Mouse (Mus musculus): ENCODE measurements around the gene Map10. TPM values are rescaled to one million over a fixed set of nuclear protein-coding genes. Genes with fewer than 3 reads are reported as not detected.

Gene Map10
- total RNA-seq, 2 experiments from 2014 or later: 4.5 to 4.8 TPM

- DNase-seq (ENCODE audit: low spot score in 2 of 2): no peak
These were observed 389 bp upstream of the Map10 start for GRCm38 (mm10) chr8:125669159-125669699.

GRCm38 (mm10) chr8:125670420-125670819 is 802 bp downstream of the Map10 start:
- DNase-seq (ENCODE audit: low spot score in 2 of 2): no peak

DNA sequence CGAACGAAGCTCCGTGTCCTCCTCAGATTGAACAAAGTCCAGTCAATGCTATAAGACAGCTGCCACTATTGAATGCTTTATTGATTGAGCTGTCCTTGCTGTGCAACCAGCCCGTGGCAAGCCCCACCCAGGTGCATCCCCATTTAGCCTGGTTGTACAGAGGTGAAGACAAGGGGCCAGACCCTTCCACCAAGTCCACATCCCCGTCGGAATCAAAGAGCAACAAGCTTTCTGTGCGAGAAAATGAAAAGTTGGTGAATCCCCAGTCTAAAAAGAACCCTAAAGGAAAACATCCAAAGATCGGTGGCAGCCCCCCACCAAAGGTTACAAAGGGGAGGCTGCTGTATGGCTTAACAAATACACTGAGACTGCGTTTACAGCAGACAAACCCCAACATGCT is 1.3 kb downstream of the Map10 start:
- DNase-seq (ENCODE audit: low spot score in 2 of 2): no peak

- DNase-seq (ENCODE audit: low spot score in 2 of 2): no peak
These were observed 1.8 kb downstream of the Map10 start for GRCm38 (mm10) chr8:125671371-125671770.

DNA sequence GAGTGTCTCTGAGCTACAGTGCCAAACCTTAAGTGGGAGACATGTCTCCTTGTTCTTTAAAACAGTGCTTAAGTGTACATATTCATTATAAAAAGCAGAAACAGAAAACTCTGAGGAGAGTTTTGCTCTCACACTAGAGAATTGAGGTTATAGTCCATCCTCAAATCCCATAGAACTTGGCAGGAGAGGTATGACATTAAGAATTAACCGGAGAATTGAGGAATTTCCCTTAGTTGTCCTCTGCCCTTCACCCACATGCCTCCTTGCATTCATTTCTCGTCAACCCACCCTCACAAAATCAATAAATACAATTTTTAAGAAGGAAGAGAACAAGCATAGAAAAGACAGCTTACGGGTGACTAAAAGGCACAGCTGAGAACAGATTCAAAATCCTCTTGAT is 6.2 kb downstream of the Map10 start:
- no peak for DNase-seq (ENCODE audit: low spot score in 2 of 2)

DNA sequence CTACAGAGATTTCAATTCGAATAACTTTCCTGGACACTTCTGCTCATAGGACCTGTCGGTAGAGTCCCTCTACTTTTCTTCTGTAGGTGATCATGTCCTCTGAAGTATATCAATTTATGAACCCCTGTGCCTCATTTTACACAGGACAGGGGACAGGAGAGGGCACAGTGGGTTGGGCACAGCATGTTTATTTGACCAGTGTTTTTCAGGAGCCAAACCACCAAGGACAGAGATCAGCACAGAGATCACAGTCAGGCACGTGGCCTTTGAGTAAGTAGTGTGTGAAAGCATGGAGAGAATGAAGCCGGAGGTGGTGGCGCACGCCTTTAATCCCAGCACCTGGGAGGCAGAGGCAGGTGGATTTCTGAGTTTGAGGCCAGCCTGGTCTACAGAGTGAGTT is 7.9 kb downstream of the Map10 start:
- DNase-seq (ENCODE audit: low spot score in 2 of 2): no peak

- no peak for DNase-seq (ENCODE audit: low spot score in 2 of 2)
These were observed 9.4 kb downstream of the Map10 start for GRCm38 (mm10) chr8:125678854-125679648.

DNA sequence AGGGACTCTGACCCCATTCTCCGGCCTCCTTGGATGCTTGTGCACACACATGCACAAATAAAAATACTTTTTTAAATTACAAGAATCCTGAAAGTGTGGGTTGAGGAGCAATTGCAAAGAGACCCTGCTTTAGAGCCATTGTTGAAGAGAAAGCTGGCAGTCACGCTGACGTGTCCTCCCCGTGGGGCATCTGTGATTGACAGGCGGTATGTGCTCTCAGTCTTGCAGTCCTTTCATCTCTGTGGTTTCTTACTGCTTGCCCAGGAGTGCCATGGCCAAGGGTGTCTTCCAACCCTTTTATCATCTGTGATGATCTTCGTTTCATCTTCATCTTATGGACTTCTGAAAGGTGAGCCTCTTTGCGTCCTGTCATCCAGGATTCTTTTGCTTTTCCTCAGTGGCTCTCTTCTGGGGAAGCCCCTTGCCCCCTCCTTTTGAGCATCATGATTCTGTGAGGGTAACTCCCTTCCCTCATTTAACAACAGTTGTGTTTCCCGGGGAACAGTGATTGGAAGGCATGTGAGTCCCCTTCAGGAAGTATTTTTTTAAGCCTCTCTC is 11.3 kb downstream of the Map10 start:
- DNase-seq (ENCODE audit: low spot score in 2 of 2): no peak

DNA sequence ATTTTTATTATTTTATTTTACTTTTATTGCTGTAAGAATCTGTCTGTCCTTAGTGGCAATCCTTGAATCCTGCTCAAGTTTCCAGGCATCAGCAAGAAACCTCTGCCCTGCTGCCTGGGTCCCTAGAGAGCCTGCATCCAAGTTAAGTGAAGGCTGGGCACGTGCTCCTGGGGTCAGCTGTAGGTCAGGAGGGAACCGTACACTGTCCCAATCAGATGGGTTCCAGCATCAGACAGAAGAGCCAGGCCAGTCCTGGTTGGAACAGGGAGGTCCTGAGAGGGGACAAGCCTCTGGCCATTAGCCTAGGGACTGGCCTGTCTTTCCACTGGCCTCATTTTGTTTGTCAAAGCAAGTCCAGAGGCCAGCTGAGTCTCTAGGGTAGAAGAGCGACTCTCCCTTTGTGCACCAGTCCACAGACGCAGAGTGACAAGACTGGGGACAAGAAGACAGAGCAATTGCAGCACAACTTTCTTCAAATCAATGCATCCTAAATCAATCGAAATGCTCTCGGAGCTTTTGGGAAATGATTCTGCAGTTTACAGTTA is 15.7 kb downstream of the Map10 start:
- no peak for DNase-seq (ENCODE audit: low spot score in 2 of 2)

DNA sequence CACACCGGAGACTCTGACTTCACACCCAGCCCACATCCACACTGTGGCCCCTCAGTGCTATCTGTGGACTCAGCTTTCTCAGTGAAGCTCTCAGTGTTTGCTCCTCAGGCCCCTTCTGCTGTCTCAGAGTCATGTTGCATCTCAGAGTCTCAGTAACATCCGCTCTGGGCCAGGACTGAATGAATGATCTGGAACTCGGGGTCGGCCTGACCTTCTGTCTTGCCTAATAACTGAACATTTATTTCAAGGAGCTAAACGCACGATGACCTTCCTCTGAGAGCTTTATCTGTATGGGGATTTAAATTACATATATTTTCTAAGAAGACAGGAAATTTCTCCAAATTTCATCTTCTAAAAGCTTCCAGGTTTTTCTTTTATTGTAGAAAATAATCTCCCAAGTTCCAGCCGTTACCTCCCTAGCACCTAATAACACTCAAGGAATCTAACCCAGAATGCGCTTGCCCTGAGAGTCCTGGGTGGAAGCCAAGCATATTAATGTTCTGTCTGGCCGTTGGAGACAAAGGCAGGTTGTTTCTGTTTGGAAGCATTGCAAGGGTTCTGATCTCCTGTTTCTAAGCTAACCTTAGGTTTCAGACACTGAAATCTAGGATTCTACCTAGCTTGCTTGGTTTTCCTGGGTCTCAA is 16.7 kb downstream of the Map10 start:
- no peak for DNase-seq (ENCODE audit: low spot score in 2 of 2)

DNA sequence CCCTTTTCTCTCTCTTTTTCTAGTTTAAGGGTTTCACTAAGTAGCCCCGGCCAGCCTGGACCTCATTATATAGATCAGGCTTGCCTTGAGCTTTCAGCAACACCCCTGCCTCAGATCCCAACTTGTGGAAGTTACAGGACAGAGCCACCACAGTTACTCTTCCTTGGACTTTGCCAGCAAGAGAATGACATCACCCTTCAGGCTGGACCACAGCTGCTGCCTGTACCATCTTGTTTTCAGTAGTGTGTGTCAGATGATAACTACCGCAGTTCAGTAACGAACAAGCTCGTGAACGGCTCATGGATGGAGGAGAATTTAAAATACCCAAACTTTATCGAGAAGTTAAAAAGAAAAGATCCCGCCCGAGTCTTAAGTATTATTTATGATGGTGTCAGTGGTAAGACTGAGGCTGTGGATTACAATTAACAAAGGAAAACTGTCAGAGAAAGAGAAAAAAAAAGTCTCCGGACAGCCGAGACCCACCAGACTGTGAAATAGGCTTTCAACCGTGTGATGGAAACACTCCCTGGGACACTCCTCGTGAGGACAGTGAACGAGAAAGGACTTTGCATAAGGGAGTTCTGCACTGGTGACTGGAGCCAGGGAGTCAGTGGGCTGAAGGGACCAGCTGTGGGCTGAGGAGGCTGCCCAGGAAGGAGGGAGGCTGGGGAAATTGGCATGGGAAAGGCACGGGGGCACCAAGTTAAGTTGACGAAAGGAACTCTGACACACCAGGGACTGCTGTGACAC is 20.7 kb downstream of the Map10 start:
- no peak for DNase-seq (ENCODE audit: low spot score in 2 of 2)

- DNase-seq (ENCODE audit: low spot score in 2 of 2): no peak
These were observed 21.3 kb downstream of the Map10 start for GRCm38 (mm10) chr8:125690961-125691360.

GRCm38 (mm10) chr8:125692447-125692846 is 22.8 kb downstream of the Map10 start:
- no peak for DNase-seq (ENCODE audit: low spot score in 2 of 2)

- no peak for DNase-seq (ENCODE audit: low spot score in 2 of 2)
These were observed 23.6 kb downstream of the Map10 start for GRCm38 (mm10) chr8:125693197-125693596.

GRCm38 (mm10) chr8:125695951-125696350 is 26.3 kb downstream of the Map10 start:
- no peak for DNase-seq (ENCODE audit: low spot score in 2 of 2)

DNA sequence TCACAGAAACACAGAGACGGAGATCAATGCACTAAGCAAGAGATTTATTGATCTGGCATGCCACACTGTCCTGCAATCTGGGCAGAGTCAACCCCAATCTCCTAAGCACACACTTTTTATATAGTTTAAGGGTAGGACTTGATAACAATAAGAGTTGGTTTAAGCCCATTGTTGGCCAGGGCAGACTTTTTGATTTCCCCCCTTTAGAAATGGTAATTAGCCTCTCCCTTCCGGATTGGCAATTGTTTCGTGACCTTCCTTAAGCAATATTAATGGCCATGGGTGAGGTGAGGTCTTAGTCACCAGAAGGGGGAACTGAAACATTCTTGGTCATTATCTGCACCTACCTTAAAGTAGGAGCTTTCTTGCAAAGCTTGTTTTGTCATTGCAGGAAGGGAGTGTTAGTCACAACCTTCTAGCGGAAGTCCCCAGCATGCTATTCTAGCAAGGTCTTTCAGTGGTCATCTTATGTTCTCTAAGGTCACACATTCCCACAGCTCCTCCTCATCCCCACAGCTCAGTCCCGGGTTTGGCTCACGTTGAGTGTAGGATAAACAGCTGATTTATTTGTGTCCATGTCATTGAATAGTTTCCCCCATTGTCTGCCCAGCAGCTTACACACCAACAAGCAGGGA is 29.9 kb downstream of the Map10 start:
- DNase-seq (ENCODE audit: low spot score in 2 of 2): no peak

DNA sequence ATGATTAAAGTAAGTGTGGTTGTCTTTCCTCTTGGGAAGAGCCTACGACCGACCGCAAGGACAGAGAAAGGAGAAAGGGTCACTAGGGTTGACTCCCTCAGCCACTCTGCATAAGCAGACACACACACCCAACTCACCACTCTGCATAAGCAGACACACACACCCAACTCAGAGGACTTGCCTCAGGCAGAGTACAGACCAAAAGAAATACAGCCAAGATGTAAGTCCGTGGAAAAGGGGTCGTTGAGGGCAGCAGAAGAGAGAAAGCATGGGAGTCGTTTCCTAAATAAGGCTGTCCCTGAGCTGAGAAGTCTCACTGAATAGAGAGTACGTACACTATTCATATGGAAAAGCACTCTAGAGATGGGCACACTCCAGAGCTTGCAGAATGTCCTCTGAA is 30.8 kb downstream of the Map10 start:
- no peak for DNase-seq (ENCODE audit: low spot score in 2 of 2)

DNA sequence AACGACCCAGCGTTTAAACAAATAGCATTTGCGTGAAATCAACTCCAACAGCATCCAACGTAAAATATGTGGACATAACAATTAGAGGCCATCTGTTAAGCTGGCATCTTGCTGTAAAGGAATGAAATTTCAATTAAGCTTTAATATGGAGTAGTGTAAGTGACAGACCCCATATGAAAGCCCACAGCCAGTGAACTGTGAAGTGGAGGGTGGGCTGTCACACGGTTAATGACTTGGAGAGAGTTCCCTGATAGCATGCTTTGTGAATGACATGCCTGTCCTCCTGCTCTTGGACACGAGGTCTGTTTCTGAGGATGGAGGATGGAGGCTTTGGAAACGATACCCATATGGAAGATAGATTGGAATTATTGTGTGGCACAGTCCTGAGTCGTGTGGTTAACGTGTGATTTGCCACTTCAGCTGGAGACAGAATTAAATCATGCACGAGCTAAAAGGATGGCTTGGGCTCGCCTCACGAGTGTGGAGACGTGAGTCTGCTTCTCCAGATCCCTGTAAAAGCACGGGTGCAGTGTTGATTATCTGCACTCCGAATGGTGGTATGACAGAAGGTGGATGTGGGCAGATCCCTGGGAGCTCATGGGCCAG is 33.4 kb downstream of the Map10 start:
- no peak for DNase-seq (ENCODE audit: low spot score in 2 of 2)

DNA sequence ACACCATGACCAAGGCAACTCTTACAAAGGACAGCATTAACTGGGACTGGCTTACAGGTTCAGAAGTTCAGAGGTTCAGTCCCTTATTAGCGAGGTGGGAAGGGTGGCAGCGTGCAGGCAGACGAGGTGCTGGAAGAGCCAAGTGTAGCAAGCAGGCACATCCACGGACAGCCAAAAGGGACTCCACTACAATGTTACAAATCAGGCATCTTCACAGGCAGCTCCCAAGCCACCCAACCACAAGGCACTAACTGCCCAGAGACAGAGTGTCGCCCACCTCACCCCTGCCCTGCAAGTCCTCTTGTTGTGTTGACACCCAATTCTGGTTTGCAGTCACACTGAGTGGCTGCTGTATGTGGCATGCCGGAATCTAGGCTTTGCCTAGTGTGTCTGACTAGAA is 34.8 kb downstream of the Map10 start:
- no peak for DNase-seq (ENCODE audit: low spot score in 2 of 2)

- no peak for DNase-seq (ENCODE audit: low spot score in 2 of 2)
These were observed 36.2 kb downstream of the Map10 start for GRCm38 (mm10) chr8:125705816-125706215.
